Mouse (Mus musculus) embryonic facial prominence, embryonic 11.5 days (tissue): Measurements from ENCODE around the gene Pde3a. TPM values are rescaled to one million over a fixed set of nuclear protein-coding genes. Genes with fewer than 3 reads are reported as not detected.
A peak's percentile ranks its signal among the peaks of the same experiment; 100 is the strongest.

Source experiments
- ATAC-seq: fragments of 200-750 bp; cut with Nextera tagmentation; replicated peaks from 2 replicates; pipeline ENCODE4 v1.8.0; 2017; ENCODE audit warnings: low read depth; ENCODE audit not compliant: insufficient number of reproducible peaks, low FRiP score, low TSS enrichment
- DNase-seq: peaks from one replicate; pipeline ENCODE4 v3.0.0-alpha.2; 2015; ENCODE audit warnings: low spot score
- H3K27ac ChIP-seq: fragments of 300-500 bp; sonication (generic); replicated peaks from 2 replicates; pipeline ENCODE4 v1.5.1; 2014; ENCODE audit warnings: mild to moderate bottlenecking, low read depth, low read length, control low read depth
- H3K27me3 ChIP-seq: fragments of 300-500 bp; sonication (generic); 2 replicates; pipeline ENCODE4 v1.6.1; 2014; ENCODE audit warnings: mild to moderate bottlenecking, low read length, moderate library complexity, mixed read lengths; ENCODE audit not compliant: control insufficient read depth, insufficient read depth
- H3K36me3 ChIP-seq: fragments of 300-500 bp; sonication (generic); replicated peaks from 2 replicates; pipeline ENCODE4 v1.6.1; 2014; ENCODE audit warnings: low read depth, mild to moderate bottlenecking, low read length, moderate library complexity, mixed read lengths; ENCODE audit not compliant: control insufficient read depth, insufficient read depth
- H3K4me1 ChIP-seq: fragments of 300-500 bp; sonication (generic); 2 replicates; pipeline ENCODE4 v1.6.1; 2014; ENCODE audit warnings: low read length, mixed read lengths; ENCODE audit not compliant: control insufficient read depth, insufficient read depth
- H3K4me2 ChIP-seq: fragments of 300-500 bp; sonication (generic); 2 replicates; pipeline ENCODE4 v1.6.1; 2014; ENCODE audit warnings: low read depth, mild to moderate bottlenecking, control low read depth, low read length, moderate library complexity
- H3K4me3 ChIP-seq: fragments of 300-500 bp; sonication (generic); 2 replicates; pipeline ENCODE4 v1.5.1; 2014; ENCODE audit warnings: low read depth, low read length, control low read depth
- H3K9ac ChIP-seq: fragments of 300-500 bp; sonication (generic); replicated peaks from 2 replicates; pipeline ENCODE4 v1.6.1; 2014; ENCODE audit warnings: mild to moderate bottlenecking, control low read depth, low read length
- H3K9me3 ChIP-seq: fragments of 300-500 bp; sonication (generic); replicated peaks from 2 replicates; pipeline ENCODE4 v1.6.1; 2016; ENCODE audit warnings: mild to moderate bottlenecking, low read length, inconsistent platforms, mixed read lengths; ENCODE audit not compliant: control insufficient read depth
- WGBS: fragments of 180-500 bp; shearing (Covaris S2); extraction: QIAGEN DNeasy Blood & Tissue Kit; methylation state at CpG from one replicate; pipeline ENCODE4 v1.1.7; 2014; 5-methylcytosine and 5-hydroxymethylcytosine counted together
- polyA plus RNA-seq: library from polyadenylated mRNA; unstranded; fragments of >200 nt; fragmentation: Nextera tagmentation; extraction: Ambion mirVana; gene quantifications from 2 replicates; pipeline ENCODE4 v1.2.1, GENCODE M21; 2014

The Pde3a gene
- polyA plus RNA-seq, 1 experiment from 2014 or later, result 2.8 TPM

- no peaks in the 10 kb centered on the region for H3K27me3 ChIP-seq
- no peaks in the 10 kb centered on the region; the same call in 1 of the 2 replicates for H3K4me1 ChIP-seq
- no peaks in the 10 kb centered on the region for H3K9me3 ChIP-seq
- H3K27ac ChIP-seq, result no peak overlapping the region
- H3K36me3 ChIP-seq, result no peaks in the 10 kb centered on the region
- peak overlapping the region; percentile 61 for H3K4me3 ChIP-seq
- WGBS, result 43% methylated on average over 6 of the region's 6 CpGs
- DNase-seq, result no peak
- peak overlapping the region; percentile 32 for H3K4me2 ChIP-seq
- no peak overlapping the region; the same call in 1 of the 2 replicates for H3K9ac ChIP-seq
- no peak for ATAC-seq
These were observed 1.9 kb downstream of the Pde3a start for GRCm38 (mm10) chr6:141250984-141251383.

DNA sequence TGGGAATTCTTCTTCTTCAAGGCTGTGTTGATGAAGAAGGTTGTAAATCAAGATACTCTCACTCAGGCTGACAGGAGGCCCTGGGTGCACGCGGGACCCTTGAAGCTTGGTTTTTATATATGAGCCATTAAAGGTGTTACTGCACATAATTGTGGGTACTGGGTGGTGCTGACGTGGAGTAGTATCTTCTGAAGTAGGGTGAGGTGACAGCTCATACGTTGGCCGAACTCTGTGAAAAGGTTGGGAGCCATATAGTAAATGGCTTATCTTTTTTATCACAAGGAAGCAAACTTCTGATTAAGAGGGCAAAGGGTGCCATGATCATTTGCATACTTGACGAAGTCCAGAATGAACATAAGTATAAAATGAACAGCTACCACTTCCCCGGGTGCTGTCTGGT, 3.5 kb downstream of the Pde3a start:
- 80% methylated on average over 7 of the region's 7 CpGs for WGBS
- Histone ChIP-seq H3K36me3 (no peaks in the 10 kb centered on the region), H3K27ac (no peak overlapping the region), H3K4me3 (no peak overlapping the region), H3K27me3 (no peaks in the 10 kb centered on the region), H3K4me2 (0 out of 2 replicates have a peak overlapping the region, but pooled peaks have one; percentile 2), H3K9ac (no peak overlapping the region), H3K4me1 (no peaks in the 10 kb centered on the region; the same call in 1 of the 2 replicates), H3K9me3 (no peaks in the 10 kb centered on the region)
- ATAC-seq, result no peak
- no peak for DNase-seq

- no peaks in the 10 kb centered on the region for H3K9me3 ChIP-seq
- no peaks in the 10 kb centered on the region for H3K36me3 ChIP-seq
- no peaks in the 10 kb centered on the region; the same call in 1 of the 2 replicates for H3K4me1 ChIP-seq
- no peaks in the 10 kb centered on the region for H3K27me3 ChIP-seq
- 23% methylated on average over 4 of the region's 4 CpGs for WGBS
- no peak overlapping the region for H3K4me3 ChIP-seq
- no peak overlapping the region for H3K9ac ChIP-seq
- H3K4me2 ChIP-seq, result no peak overlapping the region
- ATAC-seq (no peak), DNase-seq (peak; percentile 36)
- no peak overlapping the region for H3K27ac ChIP-seq
These were observed 5.9 kb downstream of the Pde3a start for GRCm38 (mm10) chr6:141254956-141255355.

GRCm38 (mm10) chr6:141256896-141257295, 7.8 kb downstream of the Pde3a start:
- Histone ChIP-seq H3K4me3 (no peak overlapping the region), H3K27me3 (no peaks in the 10 kb centered on the region), H3K27ac (no peak overlapping the region), H3K36me3 (no peaks in the 10 kb centered on the region), H3K4me1 (no peaks in the 10 kb centered on the region; the same call in 1 of the 2 replicates), H3K4me2 (no peak overlapping the region), H3K9me3 (no peaks in the 10 kb centered on the region), H3K9ac (no peak overlapping the region)
- no peak for ATAC-seq
- 62% methylated on average over 8 of the region's 8 CpGs for WGBS
- no peak for DNase-seq

GRCm38 (mm10) chr6:141257434-141258202, 8.5 kb downstream of the Pde3a start:
- WGBS, result 81% methylated on average over 6 of the region's 6 CpGs
- no peak overlapping the region for H3K4me3 ChIP-seq
- no peak overlapping the region for H3K4me2 ChIP-seq
- H3K27ac ChIP-seq, result no peak overlapping the region
- H3K4me1 ChIP-seq, result no peaks in the 10 kb centered on the region; the same call in 1 of the 2 replicates
- no peaks in the 10 kb centered on the region for H3K27me3 ChIP-seq
- H3K9ac ChIP-seq, result no peak overlapping the region
- no peaks in the 10 kb centered on the region for H3K36me3 ChIP-seq
- ATAC-seq, result no peak
- no peaks in the 10 kb centered on the region for H3K9me3 ChIP-seq
- peak; percentile 14 for DNase-seq

DNA sequence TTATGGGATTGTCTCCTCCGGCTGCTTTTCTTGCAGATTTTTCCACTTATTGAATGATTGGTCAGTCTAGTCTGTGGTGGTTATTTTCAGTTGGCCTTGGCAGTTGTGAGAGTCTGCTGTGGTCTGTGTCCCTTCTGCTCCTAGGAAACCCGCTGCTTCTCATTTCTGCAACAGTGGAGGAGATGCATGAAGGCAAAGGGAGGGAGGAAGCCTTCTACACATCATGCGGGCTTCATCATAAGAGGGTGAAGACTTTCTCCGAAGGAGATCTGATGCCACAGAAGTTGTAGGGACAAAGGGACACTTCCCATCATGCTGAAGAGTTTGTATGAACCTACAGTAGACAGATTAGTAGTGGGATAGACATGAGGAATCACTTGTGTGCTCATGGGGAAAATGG, 16.2 kb downstream of the Pde3a start:
- Histone ChIP-seq H3K9ac (no peak overlapping the region), H3K4me1 (no peaks in the 10 kb centered on the region), H3K36me3 (no peaks in the 10 kb centered on the region), H3K27me3 (no peaks in the 10 kb centered on the region), H3K27ac (no peak overlapping the region), H3K4me2 (no peak overlapping the region), H3K9me3 (no peaks in the 10 kb centered on the region), H3K4me3 (no peak overlapping the region)
- 85% methylated on average over 4 of the region's 4 CpGs for WGBS
- ATAC-seq (no peak), DNase-seq (no peak)

- no peaks in the 10 kb centered on the region for H3K36me3 ChIP-seq
- DNase-seq (no peak), ATAC-seq (no peak)
- H3K9ac ChIP-seq, result no peak overlapping the region
- no peaks in the 10 kb centered on the region for H3K27me3 ChIP-seq
- H3K27ac ChIP-seq, result no peak overlapping the region
- WGBS, result 88% methylated on average over 11 of the region's 11 CpGs
- H3K9me3 ChIP-seq, result no peaks in the 10 kb centered on the region
- no peaks in the 10 kb centered on the region for H3K4me1 ChIP-seq
- no peak overlapping the region for H3K4me2 ChIP-seq
- no peak overlapping the region for H3K4me3 ChIP-seq
These were observed 19.0 kb downstream of the Pde3a start for GRCm38 (mm10) chr6:141267888-141268570.

GRCm38 (mm10) chr6:141268871-141269270, 19.8 kb downstream of the Pde3a start:
- no peaks in the 10 kb centered on the region for H3K4me1 ChIP-seq
- H3K27me3 ChIP-seq, result no peaks in the 10 kb centered on the region
- 88% methylated on average over 5 of the region's 5 CpGs for WGBS
- H3K4me2 ChIP-seq, result no peak overlapping the region
- H3K4me3 ChIP-seq, result no peak overlapping the region
- H3K9ac ChIP-seq, result no peak overlapping the region
- no peak for DNase-seq
- no peak for ATAC-seq
- H3K27ac ChIP-seq, result no peak overlapping the region
- H3K9me3 ChIP-seq, result no peaks in the 10 kb centered on the region
- H3K36me3 ChIP-seq, result no peaks in the 10 kb centered on the region
